Mouse (Mus musculus): ENCODE results near the gene Atp2b1. TPM values are rescaled to one million over a fixed set of nuclear protein-coding genes. Genes with fewer than 3 reads are reported as not detected.

Atp2b1 gene
- polyA plus RNA-seq, 1 experiment: 54.1 TPM

- peaks cover 3% of the 10 kb centered on the region for H3K4me1 ChIP-seq (ENCODE audit: control insufficient read depth, insufficient read depth, low read length)
- TF ChIP-seq CTCF (IDR thresholded peaks at IDR 0.05; ENCODE audit: control insufficient read depth, insufficient read depth, low read length) (no peak), POLR2A (IDR thresholded peaks at IDR 0.05; ENCODE audit: borderline replicate concordance, control insufficient read depth, low read depth, low read length) (no peak)
- H3K27ac ChIP-seq (ENCODE audit: control insufficient read depth, insufficient read depth, low read depth, low read length, poor library complexity): no peak overlapping the region
- H3K4me3 ChIP-seq (replicated peaks; ENCODE audit: control insufficient read depth, low read depth, low read length): no peak overlapping the region
- 59% methylated on average over 9 of the region's 9 CpGs for WGBS
Observed at GRCm38 (mm10) chr10:98946031-98946791, 32.0 kb downstream of the Atp2b1 start.

GRCm38 (mm10) chr10:98947206-98947605 lies 33.0 kb downstream of the Atp2b1 start:
- Histone ChIP-seq H3K4me1 (ENCODE audit: control insufficient read depth, insufficient read depth, low read length) (peaks cover 7% of the 10 kb centered on the region), H3K27ac (ENCODE audit: control insufficient read depth, insufficient read depth, low read depth, low read length, poor library complexity) (no peak overlapping the region), H3K4me3 (replicated peaks; ENCODE audit: control insufficient read depth, low read depth, low read length) (no peak overlapping the region)
- TF ChIP-seq POLR2A (IDR thresholded peaks at IDR 0.05; ENCODE audit: borderline replicate concordance, control insufficient read depth, low read depth, low read length) (no peak), CTCF (IDR thresholded peaks at IDR 0.05; ENCODE audit: control insufficient read depth, insufficient read depth, low read length) (no peak)
- 18% methylated on average over 2 of the region's 2 CpGs for WGBS

- WGBS: 39% methylated on average over 5 of the region's 5 CpGs
- TF ChIP-seq CTCF (IDR thresholded peaks at IDR 0.05; ENCODE audit: control insufficient read depth, insufficient read depth, low read length) (no peak), POLR2A (IDR thresholded peaks at IDR 0.05; ENCODE audit: borderline replicate concordance, control insufficient read depth, low read depth, low read length) (no peak)
- Histone ChIP-seq H3K27ac (ENCODE audit: control insufficient read depth, insufficient read depth, low read depth, low read length, poor library complexity) (no peak overlapping the region; the same call in 1 of the 2 replicates), H3K4me3 (replicated peaks; ENCODE audit: control insufficient read depth, low read depth, low read length) (no peak overlapping the region), H3K4me1 (ENCODE audit: control insufficient read depth, insufficient read depth, low read length) (peaks cover 7% of the 10 kb centered on the region)
Observed at GRCm38 (mm10) chr10:98948096-98948495, 33.9 kb downstream of the Atp2b1 start.

GRCm38 (mm10) chr10:98949750-98950149 lies 35.5 kb downstream of the Atp2b1 start:
- H3K4me3 ChIP-seq (replicated peaks; ENCODE audit: control insufficient read depth, low read depth, low read length): no peak overlapping the region
- peaks cover 7% of the 10 kb centered on the region for H3K4me1 ChIP-seq (ENCODE audit: control insufficient read depth, insufficient read depth, low read length)
- 20% methylated on average over 1 of the region's 1 CpGs for WGBS
- TF ChIP-seq CTCF (IDR thresholded peaks at IDR 0.05; ENCODE audit: control insufficient read depth, insufficient read depth, low read length): no peak
- TF ChIP-seq POLR2A (IDR thresholded peaks at IDR 0.05; ENCODE audit: borderline replicate concordance, control insufficient read depth, low read depth, low read length): no peak
- H3K27ac ChIP-seq (ENCODE audit: control insufficient read depth, insufficient read depth, low read depth, low read length, poor library complexity): no peak overlapping the region

- no peak for TF ChIP-seq CTCF (IDR thresholded peaks at IDR 0.05; ENCODE audit: control insufficient read depth, insufficient read depth, low read length)
- no peak for TF ChIP-seq POLR2A (IDR thresholded peaks at IDR 0.05; ENCODE audit: borderline replicate concordance, control insufficient read depth, low read depth, low read length)
- 64% methylated on average over 17 of the region's 17 CpGs for WGBS
- H3K27ac ChIP-seq (ENCODE audit: control insufficient read depth, insufficient read depth, low read depth, low read length, poor library complexity): peak overlapping the region; percentile 48
- H3K4me3 ChIP-seq (replicated peaks; ENCODE audit: control insufficient read depth, low read depth, low read length): no peak overlapping the region
- H3K4me1 ChIP-seq (ENCODE audit: control insufficient read depth, insufficient read depth, low read length): peaks cover 7% of the 10 kb centered on the region
Observed at GRCm38 (mm10) chr10:98951286-98952270, 37.4 kb downstream of the Atp2b1 start.

- TF ChIP-seq CTCF (IDR thresholded peaks at IDR 0.05; ENCODE audit: control insufficient read depth, insufficient read depth, low read length) (no peak), POLR2A (IDR thresholded peaks at IDR 0.05; ENCODE audit: borderline replicate concordance, control insufficient read depth, low read depth, low read length) (no peak)
- 46% methylated on average over 12 of the region's 12 CpGs for WGBS
- H3K4me3 ChIP-seq (replicated peaks; ENCODE audit: control insufficient read depth, low read depth, low read length): no peak overlapping the region
- H3K4me1 ChIP-seq (ENCODE audit: control insufficient read depth, insufficient read depth, low read length): peaks cover 7% of the 10 kb centered on the region
- peak overlapping the region; percentile 39; the same call in 1 of the 2 replicates for H3K27ac ChIP-seq (ENCODE audit: control insufficient read depth, insufficient read depth, low read depth, low read length, poor library complexity)
Observed at GRCm38 (mm10) chr10:98954230-98954993, 40.2 kb downstream of the Atp2b1 start.

- no peak for TF ChIP-seq POLR2A (IDR thresholded peaks at IDR 0.05; ENCODE audit: borderline replicate concordance, control insufficient read depth, low read depth, low read length)
- no peak for TF ChIP-seq CTCF (IDR thresholded peaks at IDR 0.05; ENCODE audit: control insufficient read depth, insufficient read depth, low read length)
- 94% methylated on average over 3 of the region's 3 CpGs for WGBS
- Histone ChIP-seq H3K27ac (ENCODE audit: control insufficient read depth, insufficient read depth, low read depth, low read length, poor library complexity) (no peak overlapping the region), H3K4me3 (replicated peaks; ENCODE audit: control insufficient read depth, low read depth, low read length) (no peak overlapping the region), H3K4me1 (ENCODE audit: control insufficient read depth, insufficient read depth, low read length) (peaks cover 6% of the 10 kb centered on the region)
Observed at GRCm38 (mm10) chr10:98956124-98956523, 41.9 kb downstream of the Atp2b1 start.

Data from bone marrow, adult 2 months (tissue).